Mouse (Mus musculus) gastrocnemius, postnatal 4 days (tissue): ENCODE measurements at regions not wholly inside any gene's neighbourhood (a gene's known extent, or its start where the extent isn't known, plus 50 kb on each side); places are given as distances from the start of the nearest gene placed in this dataset.

Experiments
- DNase-seq, 2 experiments: peaks; one replicate each; pipeline ENCODE4 v3.0.0; 2021 to 2022; ENCODE audit warnings: low spot score in 2 of 2, mixed read lengths in 2 of 2

DNA sequence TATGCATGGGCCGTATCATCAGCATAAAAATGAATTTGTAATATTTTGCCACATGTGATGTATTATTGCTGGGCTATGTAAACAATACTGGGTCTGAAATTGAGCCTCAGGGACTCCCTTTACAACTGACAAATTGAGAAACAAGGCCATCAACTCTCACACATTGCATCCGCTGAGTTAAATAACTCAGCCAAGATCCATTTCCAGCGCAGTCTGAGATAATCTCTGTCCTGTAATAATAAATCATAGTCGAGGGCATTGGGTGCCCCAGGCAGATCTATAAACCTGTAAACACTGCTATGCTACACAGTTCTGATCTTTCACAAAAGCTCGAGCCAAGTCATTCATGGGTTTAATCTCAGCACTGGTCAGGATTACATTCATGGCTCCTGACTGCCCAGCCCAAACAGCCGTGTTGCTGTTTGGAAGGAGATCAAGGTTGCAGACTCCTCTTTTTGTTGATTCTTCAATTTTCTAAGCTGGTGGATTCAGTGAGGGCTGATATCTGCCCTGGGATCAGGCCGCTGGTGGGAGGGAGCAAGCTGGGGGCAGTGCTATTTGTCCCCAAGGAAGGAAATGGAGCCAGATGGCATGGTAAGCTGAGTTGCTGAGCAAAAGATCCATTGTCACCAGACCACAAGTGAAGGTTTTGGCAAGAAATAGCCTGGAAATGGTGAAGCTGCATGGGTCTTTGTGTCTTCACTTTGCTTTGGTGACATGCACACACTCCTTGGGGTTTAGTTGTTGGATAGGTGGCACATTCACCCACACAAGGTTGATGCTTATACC, 160.0 kb upstream of the Bmper start:
- DNase-seq: no peak

DNA sequence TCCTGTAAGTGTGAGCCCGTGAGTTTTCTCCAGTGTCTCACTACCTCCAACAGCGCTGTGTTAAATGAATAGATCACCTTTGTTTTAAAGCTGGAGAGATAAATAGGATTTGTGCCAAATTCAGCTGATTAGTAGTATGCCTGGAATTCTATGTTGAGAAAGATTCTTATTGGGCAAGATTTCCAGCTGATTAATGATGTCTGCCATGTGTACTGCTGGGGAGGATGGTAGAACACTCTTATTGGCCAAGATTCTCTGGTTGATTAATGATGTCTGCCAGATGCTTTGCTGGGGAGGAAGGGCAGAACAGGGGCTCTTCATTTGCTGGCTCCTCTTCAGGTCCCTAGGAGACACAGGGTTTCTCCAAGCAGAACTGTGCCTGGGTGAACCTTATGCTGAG, 158.9 kb upstream of the Bmper start:
- DNase-seq: no peak

DNA sequence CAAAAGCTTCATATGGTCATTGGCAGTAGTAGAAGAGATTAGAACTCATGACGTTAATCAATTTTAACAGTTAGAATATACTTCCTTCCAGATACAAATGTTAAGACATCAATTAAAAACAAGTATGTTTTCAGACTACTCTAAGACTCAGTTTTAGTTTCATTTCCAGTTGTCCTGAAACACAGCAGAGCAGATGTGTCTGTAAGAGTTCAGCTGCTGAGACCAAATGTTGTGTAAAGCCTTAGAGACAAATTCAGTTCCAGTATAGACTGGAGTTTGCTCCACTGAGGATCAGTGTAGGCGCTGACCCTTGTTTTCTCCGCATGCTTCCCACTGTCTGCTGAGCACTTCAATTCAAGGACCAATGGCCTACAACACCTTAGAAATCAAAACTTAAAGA, 158.1 kb upstream of the Bmper start:
- no peak for DNase-seq

DNA sequence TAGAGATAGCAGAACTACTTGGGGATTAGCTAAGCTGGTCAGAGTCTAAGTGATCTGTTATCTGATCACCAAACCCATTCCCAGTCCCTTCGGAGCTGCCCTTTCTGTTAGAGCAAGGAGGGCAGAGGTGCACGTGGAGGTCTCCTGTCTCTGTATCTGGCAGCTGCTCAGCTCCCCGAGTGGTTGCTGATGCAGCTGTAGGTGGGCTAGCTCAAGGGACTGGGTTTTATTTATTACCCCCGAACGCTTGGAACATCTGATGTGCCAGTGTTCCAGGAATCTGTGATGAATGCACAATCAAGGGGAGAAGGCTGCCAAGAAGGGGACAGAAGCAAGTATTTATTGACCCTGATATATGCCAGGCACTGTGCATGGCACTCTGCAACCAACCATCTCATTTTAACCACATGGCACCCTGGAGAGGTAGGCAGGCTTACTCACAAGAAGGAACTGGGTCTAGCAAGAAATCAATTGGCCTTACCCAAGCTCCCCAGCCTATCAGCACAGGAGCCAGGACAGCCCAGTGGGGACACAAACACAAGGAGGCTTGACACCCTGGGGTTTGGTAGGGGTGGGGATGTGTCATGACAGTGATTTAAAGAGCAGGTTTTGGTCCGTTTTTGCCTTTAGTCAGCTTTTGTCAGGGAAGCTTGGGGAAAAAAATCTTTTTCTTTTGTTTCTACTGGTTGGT, 154.6 kb upstream of the Bmper start:
- DNase-seq: no peak

DNA sequence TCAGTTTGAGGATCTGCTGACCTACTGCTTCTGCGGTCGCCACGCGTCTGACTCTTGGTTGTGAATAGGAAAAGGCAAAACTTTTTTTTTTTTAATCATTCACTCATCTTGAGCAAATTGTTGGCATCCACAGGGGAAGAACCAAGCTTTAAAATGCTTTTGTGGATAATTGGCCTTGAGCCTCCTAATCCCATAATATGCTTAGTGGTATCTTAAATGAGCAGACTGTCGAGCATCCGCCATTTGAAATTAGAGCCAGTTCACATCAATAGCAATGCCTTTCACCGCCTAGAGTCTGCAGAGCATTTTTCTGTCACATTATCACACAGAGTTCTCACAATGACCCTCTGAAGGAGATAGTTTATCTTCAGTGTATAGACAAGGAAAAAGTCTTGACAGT, 153.7 kb upstream of the Bmper start:
- DNase-seq: no peak

DNA sequence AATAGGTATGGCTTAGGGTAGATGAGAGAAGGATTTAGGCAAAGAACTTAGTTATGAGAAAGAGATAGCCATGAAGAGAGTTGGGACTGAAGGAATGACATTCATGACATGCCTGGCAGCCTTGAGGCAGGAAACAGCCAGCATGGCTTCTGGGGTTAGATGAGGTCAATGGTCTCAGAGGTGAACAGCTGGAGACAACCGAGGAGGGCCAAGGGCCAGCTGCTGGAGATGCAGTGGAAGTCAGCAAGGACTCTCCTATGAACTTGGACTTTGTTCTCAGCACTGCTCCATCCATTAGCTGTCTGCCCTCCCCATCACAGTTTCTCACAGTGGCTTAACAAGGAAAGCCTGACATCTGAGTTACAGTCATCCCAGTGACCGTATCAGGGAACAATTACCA, 151.9 kb upstream of the Bmper start:
- DNase-seq: peak in 1 of 2 experiments; percentile 24

DNA sequence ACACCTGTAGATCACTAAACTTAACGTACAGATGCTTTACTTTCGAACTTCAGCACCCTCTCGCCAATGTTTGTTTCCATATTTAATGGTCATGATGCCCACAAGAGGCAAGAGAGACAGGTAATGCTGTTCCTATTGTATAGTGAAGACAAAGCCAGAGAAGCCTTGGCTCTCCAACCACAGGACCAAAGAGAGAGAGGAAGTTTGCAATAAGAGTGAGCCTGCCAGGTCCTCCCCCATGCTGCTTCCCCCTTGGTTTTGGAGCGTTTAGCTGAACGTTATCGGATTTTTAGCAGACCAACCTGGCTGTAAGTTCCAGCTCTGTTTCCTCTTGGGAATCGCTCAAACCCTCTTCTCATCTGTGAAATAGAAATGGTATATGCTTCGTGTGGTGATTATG, 150.1 kb upstream of the Bmper start:
- no peak for DNase-seq

DNA sequence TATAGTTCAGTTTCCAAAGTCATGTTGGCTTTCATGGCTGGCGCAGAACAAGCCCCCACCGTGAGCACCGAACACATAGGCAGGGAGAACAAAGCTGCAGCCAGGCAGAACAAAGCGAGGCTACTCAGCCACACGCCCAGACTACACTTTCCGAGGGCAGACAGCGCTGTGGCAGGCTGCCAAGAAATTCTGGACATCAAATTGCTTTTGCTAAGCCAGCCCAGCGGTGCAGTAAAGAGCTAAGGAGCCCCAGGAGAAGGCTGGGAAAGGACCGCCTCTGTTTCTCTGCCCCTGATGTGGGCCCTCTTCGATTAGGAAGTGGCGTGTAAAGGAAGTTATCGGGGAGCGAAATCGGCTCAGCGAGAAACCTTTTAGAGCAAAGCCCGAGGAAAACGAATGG, 139.3 kb upstream of the Bmper start:
- peak; percentile 71 to 87 for DNase-seq

DNA sequence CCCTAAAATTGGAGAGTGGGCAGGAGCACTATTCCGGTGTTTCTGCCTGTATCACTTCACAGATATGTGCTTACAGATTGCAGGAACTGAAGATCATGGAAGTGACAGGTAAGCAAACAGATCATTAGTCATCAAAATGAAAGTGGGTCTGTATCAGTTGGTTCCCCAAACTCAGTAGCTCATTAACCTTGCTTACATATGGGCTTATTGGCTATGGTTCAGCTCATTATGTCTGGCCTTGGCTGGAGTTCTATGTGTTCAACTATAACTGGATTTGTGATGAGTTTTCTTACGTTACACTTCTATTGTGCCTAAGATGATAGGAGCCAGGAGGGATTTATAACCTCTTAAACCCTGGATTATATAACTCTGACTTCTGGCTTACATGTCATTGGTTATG, 133.5 kb upstream of the Bmper start:
- DNase-seq: no peak

DNA sequence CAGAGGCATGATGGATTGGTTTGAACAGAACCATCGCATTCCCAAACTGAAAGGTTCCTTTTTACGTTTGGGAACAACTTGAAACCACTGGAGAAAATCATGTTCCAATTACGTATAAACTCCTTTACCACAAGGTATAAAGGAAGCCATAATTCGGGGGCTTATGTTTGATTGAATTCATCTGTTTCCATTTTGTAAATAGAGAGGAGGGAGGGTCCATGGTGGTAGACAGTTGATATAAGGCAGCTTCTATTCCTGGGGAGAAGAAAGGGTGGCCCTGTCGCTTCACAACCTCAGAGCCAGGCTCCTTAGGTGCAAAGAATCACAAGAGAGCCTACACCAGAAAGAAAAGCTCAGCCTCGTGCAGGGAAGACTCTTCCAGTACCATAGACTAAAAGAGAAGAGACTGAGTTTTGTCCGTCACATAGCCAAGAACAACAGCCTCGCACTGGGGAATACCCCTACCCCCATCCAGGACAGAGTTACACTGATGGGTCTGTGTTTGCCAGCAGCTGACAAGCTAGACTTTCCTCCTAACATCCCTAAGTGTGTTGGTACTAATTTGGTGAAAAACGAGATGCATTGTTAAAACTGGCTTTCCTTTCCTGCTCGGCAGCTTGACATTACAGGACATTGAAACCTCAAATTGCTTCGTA, 125.6 kb upstream of the Bmper start:
- DNase-seq: no peak

DNA sequence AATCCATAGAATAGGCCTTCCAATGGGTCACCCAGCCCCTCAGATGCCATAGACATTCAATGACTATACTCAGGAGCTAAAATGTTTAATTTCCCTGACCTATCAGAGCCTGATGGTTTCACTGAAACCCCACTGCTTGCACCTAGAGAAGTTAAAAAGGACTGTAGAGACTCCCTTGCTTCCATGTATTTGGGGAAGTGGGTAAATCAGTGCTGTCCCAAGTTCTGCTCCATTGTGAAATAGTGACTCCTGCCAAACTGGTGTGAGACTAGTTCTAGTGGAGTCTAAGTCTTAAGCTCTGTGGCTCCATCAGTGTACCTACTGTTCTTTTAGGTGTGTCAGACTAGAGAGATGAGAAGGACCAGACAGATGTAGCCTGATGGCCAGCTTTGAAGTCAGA, 121.3 kb upstream of the Bmper start:
- DNase-seq: no peak

DNA sequence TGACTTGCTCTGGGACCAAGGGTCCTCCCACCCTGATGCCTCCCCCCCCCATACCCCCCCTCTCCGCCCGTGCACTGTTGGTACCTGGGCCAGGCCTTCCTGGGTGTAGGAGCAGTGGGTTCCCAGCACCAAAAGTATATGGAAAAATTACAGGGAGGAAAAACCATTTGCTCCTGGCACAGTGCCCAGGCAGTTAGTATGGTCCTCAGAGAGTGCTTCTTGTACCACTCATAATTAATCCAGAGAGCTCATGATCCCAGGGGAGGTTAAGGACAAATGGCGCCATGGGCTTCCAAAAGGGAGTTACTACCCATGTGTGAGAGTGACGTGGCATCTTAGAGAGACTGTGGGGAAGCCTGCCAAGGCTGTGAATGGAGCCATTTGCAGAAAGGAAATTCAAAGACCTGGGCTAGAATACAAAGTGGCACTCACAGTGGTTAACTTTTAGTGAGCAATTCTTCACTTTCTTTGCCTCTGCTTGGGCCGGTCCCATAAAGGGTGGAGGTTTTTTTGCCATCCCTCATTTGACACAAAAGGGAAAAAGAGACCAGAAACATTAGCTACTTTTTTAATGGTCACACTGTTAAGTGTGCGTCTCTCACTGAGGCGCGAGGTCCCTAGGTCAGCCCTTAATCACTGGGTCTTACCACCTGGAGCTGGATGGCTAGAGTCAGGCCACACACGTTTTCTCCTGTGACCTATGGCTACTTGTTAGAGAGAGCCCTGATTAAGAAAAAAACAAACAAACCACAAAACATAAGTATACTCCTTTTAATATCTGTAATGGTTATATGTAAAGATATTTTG, 120.7 kb upstream of the Bmper start:
- DNase-seq: no peak

DNA sequence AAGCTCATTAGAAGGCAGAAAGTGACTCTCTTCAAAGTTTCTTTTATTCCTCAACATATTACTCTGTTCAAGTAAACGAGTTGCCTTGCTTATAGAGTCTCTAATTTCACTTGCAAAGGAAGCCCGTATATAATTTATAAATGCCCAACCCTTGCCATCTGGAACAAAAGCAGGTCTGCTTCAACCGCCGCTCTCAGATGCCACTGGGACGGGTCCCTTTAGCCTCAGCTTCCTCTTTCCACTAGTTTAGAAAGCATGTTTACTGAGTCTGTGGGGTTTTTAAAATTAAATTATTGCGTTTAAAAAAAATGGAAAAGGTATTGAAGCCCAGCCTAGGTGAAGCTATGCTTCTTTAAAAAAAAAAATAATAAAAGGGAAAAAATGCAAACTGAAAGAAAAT, 111.4 kb upstream of the Bmper start:
- no peak for DNase-seq

DNA sequence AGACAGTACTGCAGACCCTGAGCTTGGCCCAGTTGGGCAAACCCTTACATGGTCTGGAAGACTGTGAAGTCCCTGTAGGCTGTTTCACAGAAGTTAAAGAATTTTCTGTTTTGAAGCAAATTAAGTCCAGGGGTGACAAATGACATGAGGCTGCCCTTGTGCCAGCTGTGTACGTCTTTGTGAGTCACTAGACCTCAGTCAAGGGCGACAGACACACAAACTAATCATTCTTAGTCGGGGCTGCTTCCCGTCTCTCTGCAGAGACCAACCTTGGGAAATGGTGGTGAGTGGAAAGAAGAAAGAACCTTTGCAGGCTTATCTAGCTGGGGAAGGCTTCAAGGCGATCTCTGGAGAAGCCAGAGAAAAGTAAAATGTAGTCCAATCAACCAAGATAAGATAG, 107.8 kb upstream of the Bmper start:
- DNase-seq: no peak

DNA sequence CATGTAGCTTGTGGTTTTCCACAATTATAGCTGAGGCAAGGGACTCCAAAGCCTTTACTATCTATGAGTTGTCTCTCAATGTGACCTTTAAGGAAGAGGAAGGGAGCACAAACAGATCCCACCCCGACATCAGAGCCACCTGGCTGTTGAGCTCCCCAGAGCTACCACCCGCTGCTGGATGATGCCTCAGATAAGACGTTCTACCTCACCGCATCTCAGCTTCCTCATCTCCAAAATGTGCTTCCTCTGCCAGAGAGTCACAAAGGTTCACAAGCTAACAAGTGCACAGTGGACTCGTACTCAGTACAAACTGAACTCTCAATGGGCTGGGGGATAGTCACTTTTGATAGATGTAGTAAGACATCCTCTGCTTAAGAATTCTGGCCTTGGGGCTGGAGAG, 107.3 kb upstream of the Bmper start:
- DNase-seq: no peak

DNA sequence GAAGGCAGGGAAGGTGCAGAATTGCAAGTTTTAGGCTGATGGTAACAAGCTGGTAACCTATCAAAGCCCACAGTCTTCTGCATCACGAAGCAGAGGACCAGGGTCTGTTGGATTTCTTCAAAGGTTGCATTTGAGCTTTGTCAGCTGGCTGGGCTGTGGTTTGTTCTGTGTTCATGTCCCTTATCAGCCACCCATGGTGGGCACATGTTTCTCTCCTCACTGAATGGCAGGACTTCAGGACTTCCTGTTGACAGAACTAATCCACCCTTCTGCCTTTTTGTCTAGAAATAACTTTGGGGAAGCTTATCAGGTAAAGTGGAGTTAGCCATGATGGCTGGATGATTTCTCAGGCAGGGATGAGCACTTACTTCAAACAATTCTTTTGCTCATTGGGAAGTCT, 106.6 kb upstream of the Bmper start:
- no peak for DNase-seq

DNA sequence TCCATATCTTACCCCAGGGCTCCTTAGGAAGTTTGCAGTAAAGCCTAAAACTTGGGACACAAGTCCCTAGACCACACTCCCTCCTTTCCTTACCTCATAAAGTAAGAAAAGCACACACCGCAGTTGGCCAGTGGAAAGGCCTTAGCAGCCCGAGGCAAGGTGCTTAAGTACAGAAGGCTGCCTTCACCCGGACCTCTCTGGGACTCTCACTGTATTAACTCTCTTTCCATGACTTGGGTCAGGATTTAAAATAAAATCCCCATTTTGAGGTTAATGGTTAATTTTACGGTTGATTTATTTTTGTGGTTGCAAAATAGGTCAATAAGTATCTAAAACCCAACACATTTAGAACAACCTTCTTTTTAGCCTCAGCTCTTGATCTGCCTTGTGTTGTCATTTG, 103.1 kb upstream of the Bmper start:
- no peak for DNase-seq

DNA sequence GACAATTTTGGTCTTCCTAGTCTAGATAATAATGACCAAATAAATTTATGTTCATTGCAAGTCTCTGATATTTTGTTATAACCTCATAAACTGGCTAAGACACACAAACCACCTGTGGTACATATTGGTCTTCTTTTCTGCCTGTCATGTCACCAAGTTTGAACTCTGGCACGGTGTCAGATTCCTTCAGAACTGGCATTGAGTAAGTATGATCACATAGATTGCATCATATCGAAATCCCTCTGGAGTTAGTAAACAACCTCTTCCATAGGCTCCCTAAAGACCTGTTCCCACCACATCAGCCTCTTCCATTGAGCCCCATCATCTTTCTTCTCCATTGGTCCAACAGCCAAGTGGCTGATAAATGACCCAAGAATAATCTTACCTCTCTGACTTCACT, 102.1 kb upstream of the Bmper start:
- DNase-seq: no peak

DNA sequence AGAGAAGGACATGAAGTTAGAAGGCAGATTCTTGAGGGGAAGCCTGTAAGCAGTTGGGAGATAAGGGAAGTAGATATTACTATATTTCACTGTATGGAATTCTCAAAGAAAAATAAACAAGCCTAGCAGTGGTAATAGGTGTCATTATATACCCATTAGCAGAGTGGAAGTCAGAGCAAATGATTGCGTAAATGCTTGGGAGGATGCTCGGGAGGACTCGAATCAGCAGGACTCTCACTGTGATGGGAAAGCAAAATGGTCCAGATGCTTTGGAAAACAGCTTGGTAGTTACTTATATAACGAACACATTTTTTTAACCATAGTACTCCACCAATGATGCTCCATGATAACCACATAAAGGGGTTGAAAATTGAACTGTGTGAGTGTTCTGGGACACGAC, 100.4 kb upstream of the Bmper start:
- no peak for DNase-seq

DNA sequence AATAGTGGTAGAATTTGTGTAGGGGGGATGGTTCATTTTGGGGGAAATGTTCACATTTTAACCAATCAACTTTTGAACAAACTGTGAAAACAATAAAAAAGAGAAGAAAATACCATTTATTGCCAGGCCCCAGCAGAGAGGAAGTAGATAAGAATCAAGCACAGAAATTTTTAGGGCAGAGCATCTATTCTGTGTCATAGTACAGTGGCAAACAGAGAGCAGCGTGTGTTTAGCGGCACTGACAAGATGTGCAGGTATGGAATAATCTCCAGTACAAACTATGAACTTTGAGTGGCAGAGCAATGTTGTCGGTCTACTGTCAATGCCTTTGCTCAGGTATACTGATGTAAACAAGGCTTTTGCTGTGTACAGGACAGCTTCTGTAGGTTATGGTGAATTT, 99.4 kb upstream of the Bmper start:
- no peak for DNase-seq

DNA sequence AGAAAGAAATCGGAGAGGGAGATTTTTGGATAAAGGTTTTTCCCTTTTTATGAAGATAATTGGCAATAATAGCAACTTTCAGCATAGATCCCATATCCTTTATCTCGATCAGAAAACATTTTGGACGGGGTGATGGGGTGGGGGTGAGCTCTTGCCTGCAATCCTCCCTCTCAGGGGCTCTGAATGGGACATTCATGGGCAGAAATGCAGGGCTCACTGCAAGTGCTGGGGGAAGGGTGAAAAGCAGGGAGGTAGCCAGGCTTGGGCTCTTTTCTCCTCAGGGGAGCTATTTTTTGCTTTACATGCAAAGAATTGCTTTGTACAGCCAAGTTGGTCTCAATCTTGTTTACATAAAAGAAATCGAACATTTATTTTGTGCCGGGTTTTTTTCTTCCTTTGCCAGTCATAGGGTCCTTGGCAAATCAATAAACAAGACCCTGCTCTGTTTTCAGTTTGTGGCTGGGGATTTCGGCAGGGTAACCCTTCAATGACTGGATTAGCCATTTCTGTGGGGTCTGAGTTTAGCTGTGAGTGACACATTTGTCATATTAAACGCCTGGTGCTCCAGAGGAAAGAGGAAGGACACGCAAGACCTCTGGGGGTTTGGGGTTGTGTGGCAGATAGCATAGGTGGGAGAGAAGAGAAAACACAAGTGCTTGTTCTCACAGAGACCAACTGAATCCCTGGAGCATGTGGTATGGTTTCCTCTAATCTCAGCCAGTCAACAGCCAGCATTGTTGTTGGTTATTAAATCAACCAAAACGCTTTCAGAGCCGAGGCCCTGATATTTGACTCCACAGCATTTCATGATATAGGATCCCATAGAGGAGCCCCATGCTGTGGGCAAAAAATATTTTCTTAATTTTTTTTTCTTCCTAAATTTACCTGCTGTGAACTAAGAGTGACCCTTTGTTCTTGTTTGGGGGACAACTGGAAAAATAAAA, 96.8 kb upstream of the Bmper start:
- no peak for DNase-seq
